Mouse (Mus musculus): ENCODE measurements around the gene Helq. TPM values are rescaled to one million over a fixed set of nuclear protein-coding genes. Genes with fewer than 3 reads are reported as not detected.

The Helq gene
- polyA plus RNA-seq (2017; shearing (Covaris generic)): 29.9 TPM

GRCm38 (mm10) chr5:100798165-100798860, at the start of gene Helq, which contains the start of gene Mrps18c:
TSS of gene Helq (minus strand) at chr5:100798598.
TSS of gene Mrps18c (plus strand) at chr5:100798627.

GRCm38 (mm10) chr5:100845485-100845847, 47.1 kb upstream of the Helq start, which contains the start of gene Gpat3:
TSS of gene Gpat3 (plus strand) at chr5:100845713.

GRCm38 (mm10) chr5:100820483-100821184, 22.2 kb upstream of the Helq start, which contains the start of gene Abraxas1:
TSS of gene Abraxas1 (minus strand) at chr5:100820965.

GRCm38 (mm10) chr5:100719235-100720088, 78.9 kb downstream of the Helq start, which contains the start of gene Hpse:
TSS of gene Hpse (minus strand) at chr5:100719716.

Other genes starting within 250 kb of the Helq start
- 6.5 TPM for gene Plac8, start 226.4 kb downstream of the Helq start, polyA plus RNA-seq (2017; shearing (Covaris generic))
- 43.9 TPM for gene Coq2, start 123.5 kb downstream of the Helq start, polyA plus RNA-seq (2017; shearing (Covaris generic))
- 2.5 TPM for gene Hpse, start 78.9 kb downstream of the Helq start, polyA plus RNA-seq (2017; shearing (Covaris generic))
- gene Mrps18c, start within 50 bp of the Helq start, polyA plus RNA-seq (2017; shearing (Covaris generic)): 145 TPM
- gene Abraxas1, start 22.4 kb upstream of the Helq start, polyA plus RNA-seq (2017; shearing (Covaris generic)): 34.3 TPM
- gene Gpat3, start 47.1 kb upstream of the Helq start, polyA plus RNA-seq (2017; shearing (Covaris generic)): 0.62 TPM